Mouse (Mus musculus) natural killer cell, adult 2 months (primary cell): ENCODE measurements around the gene Map3k6.
A peak's percentile ranks its signal among the peaks of the same experiment; 100 is the strongest.

Experiments
- DNase-seq, 2 experiments: peaks; one replicate each; pipeline ENCODE4 v3.0.0; 2022; ENCODE audit warnings: low spot score in 2 of 2

Map3k6 gene

GRCm38 (mm10) chr4:133240490-133240921, at the start of gene Map3k6:
Gene Map3k6 (plus strand): TSS chr4:133240818.
- DNase-seq: peak in 1 of 2 experiments; percentile 21

GRCm38 (mm10) chr4:133194482-133194881, 46.1 kb upstream of the Map3k6 start:
- DNase-seq: no peak

GRCm38 (mm10) chr4:133195014-133195413, 45.6 kb upstream of the Map3k6 start:
- no peak for DNase-seq

- no peak for DNase-seq
Observed at GRCm38 (mm10) chr4:133196136-133196535, 44.5 kb upstream of the Map3k6 start.

GRCm38 (mm10) chr4:133196852-133197251, 43.8 kb upstream of the Map3k6 start:
- peak in 1 of 2 experiments; percentile 68 for DNase-seq

- DNase-seq: no peak
Observed at GRCm38 (mm10) chr4:133197355-133197754, 43.3 kb upstream of the Map3k6 start.

GRCm38 (mm10) chr4:133197801-133198286, 42.8 kb upstream of the Map3k6 start:
- no peak for DNase-seq

- no peak for DNase-seq
Observed at GRCm38 (mm10) chr4:133198337-133199180, 42.1 kb upstream of the Map3k6 start.

- no peak for DNase-seq
Observed at GRCm38 (mm10) chr4:133199743-133200142, 40.9 kb upstream of the Map3k6 start.

GRCm38 (mm10) chr4:133200343-133200742, 40.3 kb upstream of the Map3k6 start:
- no peak for DNase-seq

GRCm38 (mm10) chr4:133201006-133201771, 39.4 kb upstream of the Map3k6 start:
- peak; percentile 24 to 64 for DNase-seq

- no peak for DNase-seq
Observed at GRCm38 (mm10) chr4:133202254-133202653, 38.4 kb upstream of the Map3k6 start.

GRCm38 (mm10) chr4:133203591-133203990, 37.0 kb upstream of the Map3k6 start:
- DNase-seq: no peak

- no peak for DNase-seq
Observed at GRCm38 (mm10) chr4:133204379-133204778, 36.2 kb upstream of the Map3k6 start.

GRCm38 (mm10) chr4:133209366-133209765, 31.3 kb upstream of the Map3k6 start:
- peak; percentile 31 to 56 for DNase-seq

GRCm38 (mm10) chr4:133210023-133210787, 30.4 kb upstream of the Map3k6 start:
- DNase-seq: no peak

GRCm38 (mm10) chr4:133210788-133211390, 29.7 kb upstream of the Map3k6 start:
- DNase-seq: no peak

- DNase-seq: no peak
Observed at GRCm38 (mm10) chr4:133211751-133212561, 28.7 kb upstream of the Map3k6 start, which contains the start of the genes Cd164l2 and Gpr3. Gene Cd164l2 (plus strand): TSS chr4:133212131. Gene Gpr3 (minus strand): TSS chr4:133212536.

GRCm38 (mm10) chr4:133212562-133213267, 27.9 kb upstream of the Map3k6 start:
- peak; percentile 74 to 78 for DNase-seq

- no peak for DNase-seq
Observed at GRCm38 (mm10) chr4:133213268-133213590, 27.4 kb upstream of the Map3k6 start.
